Mouse (Mus musculus) CH12F3 (cell line): ENCODE results near the gene Gm2030.
"Not testable (repeated sequence)": the region's sequence is repeated elsewhere in the genome, so short reads cannot be mapped to it uniquely, and the experiment has no call there.

ENCODE experiments used
- in situ Hi-C: fragments of 300-500 bp; cut with MboI; formaldehyde crosslinking; loops from 2 replicates; pipeline ENCODE4 v1.14.3; 2020; ENCODE audit warnings: low sequenced_read_pairs

Gene Gm2030

GRCm38 (mm10) chrX:26309944-26310343 is at the start of gene Gm2030:
TSS of gene Gm2030 (minus strand) at chrX:26310044.
- in situ Hi-C loops = not testable (repeated sequence)
